Mouse (Mus musculus) cerebral cortex, adult 2 months (tissue): Measurements from ENCODE around the gene Pard3.

Experiments used
- WGBS: fragments of 180-500 bp; shearing (Covaris S2); methylation state at CpG from one replicate; pipeline ENCODE4 v1.1.7; 2018; 5-methylcytosine and 5-hydroxymethylcytosine counted together

Pard3 gene

DNA sequence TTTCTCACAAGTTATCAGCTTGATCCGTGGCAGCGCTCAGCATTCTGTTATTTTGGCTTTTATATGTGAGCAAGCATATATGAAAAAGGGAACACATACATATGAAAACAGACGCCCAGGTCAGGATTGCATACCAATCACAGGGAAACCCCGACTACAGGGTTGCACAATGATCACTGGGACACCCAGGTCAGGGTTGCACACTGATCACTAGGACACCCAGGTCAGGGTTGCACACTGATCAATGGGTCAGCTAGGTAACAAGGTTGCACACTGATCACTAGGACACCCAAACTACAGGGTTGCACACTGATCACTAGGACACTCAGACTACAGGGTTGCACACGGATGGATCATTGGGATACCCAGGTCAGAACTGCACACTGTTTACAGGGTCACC lies 228.6 kb downstream of the Pard3 start:
- 91% methylated on average over 5 of the region's 5 CpGs for WGBS

DNA sequence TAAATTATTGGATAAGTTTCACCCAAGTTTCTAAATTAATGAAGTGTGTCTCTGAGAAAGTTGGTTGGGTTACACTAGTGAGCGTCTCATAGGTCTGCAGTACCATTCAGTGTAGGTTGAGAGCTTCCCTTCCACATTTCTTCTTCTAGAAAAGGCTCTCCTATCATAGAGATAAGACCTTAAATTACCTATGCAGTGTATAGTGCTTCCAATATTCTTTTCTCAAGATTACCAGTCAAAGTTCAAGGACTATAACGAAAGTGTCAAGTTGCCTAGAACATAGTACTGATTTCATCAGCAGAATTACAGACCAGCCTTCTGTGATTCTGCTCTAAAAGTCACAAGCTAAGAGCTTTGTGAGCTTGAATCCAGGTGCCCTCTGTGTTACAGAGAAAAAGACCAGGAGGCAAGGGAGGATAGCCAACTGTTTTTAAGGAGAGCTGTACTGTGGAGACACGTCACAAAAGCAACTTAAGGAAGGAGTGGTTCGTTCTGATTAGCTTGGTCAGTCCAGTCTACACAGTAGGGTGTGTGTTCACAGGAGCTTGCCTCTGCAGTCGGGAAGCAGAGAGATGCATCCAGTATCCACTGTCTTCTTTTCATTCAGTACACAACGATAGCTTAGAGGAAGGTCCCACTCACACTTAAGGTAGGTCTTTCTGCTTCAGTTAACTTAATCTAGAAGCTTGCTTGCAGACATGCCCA lies 229.5 kb downstream of the Pard3 start:
- WGBS = 76% methylated on average over 6 of the region's 6 CpGs

DNA sequence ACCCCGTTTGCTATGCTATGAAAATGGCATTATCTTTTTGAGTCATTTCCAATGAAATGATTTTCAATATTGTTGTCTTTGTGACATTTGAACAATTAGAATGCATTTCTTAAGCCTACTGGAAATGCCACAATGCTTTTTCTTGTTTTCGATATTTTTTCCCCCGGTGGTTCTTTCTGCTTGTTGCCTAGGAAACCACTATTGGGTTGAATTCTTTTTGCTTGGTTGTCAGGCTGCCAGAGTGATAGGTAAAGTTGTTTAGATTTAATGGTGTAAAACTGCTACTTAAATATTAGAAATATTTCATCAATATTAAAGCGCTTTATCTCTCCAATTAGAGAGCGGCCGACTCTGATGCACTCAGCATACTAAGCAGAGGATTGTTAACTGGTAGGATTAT lies 230.4 kb downstream of the Pard3 start:
- WGBS = 80% methylated on average over 6 of the region's 6 CpGs

DNA sequence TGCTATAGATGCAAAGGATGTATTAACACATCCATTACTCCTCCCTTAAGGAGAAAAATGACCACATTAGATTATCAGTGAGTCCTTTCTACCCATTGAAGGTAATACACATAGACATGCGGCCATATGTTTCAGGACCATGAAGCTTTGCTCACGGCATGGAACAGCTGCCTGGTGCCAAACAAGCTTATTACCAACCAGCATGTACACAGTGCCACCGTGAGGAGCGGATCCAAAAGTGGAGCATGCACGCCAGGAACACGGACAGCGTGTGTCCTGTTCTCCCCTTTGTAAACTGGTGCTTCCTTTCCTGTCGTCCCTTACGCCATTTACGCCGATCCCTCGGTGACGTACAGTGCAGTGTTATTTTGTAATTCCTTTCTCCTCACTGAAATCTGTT lies 232.2 kb downstream of the Pard3 start:
- 93% methylated on average over 13 of the region's 13 CpGs for WGBS

DNA sequence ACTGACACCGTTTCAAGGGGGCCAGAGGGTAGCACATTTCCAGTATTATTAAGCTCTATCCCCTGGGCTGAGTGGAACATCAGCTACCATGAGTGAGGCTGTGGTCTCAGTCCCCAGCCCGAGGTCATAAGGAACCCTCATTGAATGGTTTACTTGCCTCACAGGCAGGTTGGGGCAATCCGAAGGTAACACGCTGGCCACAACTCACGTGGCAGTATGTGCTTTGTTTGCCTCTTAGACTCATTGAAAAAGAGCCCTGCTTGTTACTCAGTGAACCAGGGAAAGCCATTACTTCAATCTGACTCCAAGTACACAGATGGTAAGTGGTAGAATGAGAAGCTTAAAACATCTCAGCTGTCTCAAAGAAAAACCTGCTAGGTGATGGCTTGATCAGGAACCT lies 236.8 kb downstream of the Pard3 start:
- WGBS = 91% methylated on average over 5 of the region's 5 CpGs

DNA sequence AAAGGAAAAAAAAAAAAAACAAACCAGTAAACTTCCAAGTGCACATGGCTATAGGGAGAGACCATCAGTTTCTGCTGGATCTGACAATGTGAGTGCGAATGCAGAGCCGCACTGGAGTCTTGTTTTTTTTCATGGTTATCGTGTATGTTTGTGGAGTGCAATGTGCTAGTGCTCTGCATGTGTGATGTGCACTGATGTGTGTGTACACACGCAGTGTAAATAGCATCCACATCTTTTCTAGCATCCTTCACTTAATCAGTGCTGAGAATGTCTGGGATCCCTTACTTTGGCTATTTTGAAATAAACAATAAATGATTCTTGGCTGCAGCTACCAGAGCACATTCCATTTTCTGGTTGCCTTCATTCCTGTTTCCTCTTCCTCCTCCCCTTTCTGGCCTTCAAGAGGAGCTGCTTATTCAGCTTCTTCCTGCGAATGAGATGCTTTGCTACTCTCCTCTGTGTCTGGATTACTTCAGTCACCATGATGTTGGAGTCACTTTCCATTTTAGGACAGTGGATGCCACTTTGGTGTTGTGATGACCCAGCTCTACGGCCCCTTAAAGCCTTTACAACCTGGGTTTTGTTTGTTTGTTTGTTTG lies 239.3 kb downstream of the Pard3 start:
- WGBS = 78% methylated on average over 6 of the region's 6 CpGs

DNA sequence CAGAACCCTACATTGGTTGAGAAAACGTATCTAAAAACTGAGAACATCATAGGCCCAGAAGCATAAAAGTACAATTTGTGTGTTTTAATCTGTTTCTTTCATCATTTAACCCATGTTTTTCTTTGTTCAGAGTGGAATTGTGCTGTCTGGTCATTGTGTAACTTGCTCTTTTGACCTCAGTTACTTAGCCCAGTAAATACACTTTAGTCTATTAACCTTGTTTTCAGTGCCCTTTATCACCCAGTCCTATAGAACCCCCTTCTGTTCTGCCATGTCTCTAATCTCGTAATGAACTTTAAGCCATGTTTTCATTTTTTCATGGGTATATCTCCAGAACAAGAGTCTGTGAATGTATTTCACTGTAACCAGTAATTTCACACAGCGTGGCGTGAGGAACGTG lies 243.3 kb downstream of the Pard3 start:
- WGBS = 92% methylated on average over 5 of the region's 5 CpGs

DNA sequence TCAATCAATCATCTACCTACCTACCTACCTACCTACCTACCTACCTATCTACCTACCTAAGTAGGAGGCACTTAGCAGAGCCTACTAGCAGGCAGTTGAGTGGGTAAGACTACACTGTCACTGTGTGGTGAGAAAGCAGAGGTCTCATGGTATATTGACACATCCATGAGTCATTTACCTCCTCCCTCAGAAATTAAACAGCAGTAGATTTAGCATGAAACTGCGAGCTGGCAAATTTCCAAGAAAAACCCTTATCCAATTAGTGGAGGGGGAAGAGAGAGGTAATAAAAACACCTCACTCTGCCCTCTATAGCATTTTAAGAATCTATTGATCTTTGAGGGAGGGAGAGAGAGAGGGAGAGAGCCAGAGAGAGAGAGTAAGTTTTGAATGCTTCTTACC lies 245.7 kb downstream of the Pard3 start:
- WGBS = 67% methylated on average over 1 of the region's 1 CpGs

DNA sequence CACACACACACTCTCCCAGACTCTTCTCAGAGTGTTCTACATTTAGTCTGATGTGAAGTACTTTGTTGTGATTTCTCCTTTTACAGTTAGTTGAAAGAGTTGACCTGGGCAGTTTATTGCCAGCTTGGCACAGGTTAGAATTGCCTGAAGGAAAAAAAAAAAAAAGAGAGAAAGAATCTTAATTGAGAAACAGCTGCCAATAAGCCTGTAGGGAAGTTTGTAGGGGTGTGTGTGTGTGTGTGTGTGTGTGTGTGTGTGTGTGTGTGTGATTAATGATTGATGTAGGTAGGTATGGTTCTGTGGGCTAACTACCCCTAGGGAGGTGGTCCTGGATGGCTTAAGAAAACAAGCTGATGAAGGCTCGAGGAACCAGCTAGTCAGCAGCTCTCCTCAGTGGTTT lies 252.1 kb downstream of the Pard3 start:
- 68% methylated on average over 1 of the region's 1 CpGs for WGBS

DNA sequence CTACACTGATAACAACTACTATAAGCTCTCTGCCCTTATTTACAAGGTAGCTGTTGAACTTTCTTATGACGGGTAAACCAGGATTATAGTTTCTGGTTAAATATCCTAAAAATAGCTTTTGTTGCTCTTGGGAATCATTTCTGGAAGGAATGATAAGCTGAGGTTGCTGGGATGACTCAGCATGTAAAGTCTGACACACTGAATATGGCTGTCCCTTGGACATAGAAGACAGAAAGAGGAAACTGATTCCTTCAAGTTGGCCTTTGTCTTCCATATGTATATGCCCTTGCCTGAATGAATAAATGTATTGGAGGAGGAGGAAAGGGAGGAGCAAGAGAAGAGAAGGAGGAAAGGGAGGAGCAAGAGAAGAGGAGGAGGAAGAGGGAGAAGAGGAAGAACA lies 254.2 kb downstream of the Pard3 start:
- 66% methylated on average over 1 of the region's 1 CpGs for WGBS

DNA sequence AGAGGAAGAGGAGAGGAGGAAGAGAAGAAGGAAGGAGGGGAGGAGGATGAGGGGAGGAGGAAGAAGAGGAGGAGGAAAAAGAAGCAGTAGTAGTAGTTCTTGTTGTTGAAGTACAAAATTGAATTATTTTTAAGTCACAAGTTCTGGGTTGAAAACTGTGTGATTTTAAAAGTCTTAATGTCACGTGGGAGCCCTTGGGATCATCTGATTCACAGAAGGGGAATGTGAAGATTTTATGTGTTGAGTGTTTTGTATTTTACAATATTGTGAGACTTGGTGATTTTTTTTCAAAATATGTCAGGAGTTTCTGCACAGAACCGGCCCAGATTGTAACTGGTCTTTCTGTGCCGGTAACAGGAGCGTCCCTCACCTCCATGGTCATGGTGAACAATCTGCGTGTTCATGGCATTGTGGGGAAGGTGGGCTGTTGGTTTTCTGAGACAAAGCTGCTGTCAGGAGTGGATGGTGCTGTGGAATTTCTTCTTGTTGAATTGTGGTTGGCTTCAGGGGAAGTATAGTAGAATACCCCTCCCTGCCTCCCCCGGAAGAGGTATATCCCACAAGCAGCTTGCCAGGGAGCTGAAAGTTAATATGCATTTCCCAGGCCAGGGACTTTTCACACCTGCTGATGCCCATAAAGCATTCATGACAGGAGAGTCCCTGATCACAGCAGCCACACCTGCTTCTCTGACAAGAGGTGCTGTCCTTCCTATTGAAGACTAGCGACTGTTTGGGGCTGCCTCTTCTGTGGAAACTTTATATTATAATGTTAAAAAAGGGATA lies 254.9 kb downstream of the Pard3 start:
- WGBS = 89% methylated on average over 7 of the region's 7 CpGs

DNA sequence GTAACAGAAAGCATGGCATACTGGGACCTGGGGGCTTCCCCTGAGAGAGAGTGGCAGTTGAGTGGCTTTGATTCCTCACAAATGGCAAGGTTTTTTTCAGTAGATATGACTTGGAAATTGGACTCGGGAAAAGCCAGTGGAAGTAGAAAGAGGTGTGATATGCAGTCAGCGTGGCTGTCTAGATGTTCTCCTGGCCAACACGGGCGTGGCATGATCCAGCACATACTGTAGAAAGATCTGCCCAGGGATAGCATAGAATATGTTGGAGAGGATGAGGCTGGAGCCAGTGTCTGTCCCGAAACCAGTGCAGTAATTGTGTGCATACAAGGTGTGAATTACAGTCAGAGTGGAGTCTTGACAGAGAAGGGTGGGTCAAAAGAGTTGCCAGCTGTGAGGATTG lies 257.2 kb downstream of the Pard3 start:
- WGBS = 92% methylated on average over 5 of the region's 5 CpGs

DNA sequence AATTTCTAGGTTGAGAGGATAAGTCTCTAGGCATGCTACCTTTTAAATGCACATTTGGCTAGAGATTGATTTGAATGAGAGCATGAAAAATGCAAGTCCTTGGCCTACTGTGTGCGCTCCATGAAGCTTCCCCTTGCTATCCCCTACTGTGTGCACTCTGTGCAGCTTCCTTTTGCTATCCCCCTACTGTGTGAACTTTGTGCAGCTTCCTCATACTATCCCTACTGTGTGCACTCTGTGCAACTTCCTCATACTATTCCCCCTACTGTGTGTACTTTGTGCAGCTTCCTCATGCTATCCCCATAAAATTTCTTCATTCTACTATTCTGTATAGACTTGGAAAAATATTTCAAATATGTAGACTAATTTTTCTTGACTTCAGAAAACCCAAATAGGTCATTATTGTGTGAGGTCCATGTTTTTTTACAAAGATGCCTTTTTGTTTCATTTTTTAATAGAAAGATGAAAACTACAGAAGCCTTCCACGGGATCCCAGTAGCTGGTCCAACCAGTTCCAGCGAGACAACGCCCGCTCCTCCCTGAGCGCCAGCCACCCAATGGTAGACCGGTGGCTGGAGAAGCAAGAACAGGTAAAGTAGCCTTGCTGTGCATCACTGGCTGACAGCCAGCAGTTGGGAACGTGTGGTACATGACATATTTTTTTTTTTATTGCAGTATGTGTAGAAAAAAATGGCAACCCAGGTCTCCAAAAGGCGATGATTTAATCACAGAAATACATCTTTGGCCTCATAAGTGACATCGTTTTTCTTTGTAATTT lies 260.1 kb downstream of the Pard3 start:
- WGBS = 96% methylated on average over 10 of the region's 10 CpGs

DNA sequence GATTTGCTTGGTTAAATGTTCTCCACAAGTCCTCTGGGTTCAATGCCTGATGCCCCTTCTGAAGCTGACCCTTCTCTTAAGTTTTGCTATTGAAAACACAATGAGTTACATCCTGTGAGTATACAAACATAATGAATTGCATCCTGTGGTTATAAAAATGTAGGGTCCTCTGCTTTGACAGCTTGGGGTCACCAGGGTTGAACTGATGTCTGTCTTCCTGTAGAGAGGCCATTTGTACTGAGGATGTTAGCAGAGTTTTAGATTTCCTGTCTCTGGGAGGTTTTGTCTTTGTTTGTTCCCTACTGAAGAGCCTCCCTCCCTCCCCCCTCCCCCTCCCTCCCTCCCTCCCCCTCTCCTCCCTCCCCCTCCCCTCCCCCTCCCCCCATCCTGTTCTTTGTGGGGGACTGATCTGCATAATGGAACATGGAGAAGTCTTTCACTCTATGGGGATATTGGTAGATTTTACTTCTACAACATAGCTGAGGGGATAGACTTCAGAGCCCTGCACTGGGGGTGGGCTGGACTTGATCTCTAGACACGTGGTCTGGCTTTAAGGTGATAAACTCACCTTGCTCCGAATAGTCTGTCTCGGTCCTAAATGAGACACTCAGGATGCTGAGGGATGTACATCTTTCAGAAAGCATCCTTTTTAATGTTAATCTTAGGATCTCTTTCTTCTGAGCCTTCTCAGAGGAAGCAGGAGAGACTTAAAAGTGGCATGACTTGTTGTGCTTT lies 261.3 kb downstream of the Pard3 start:
- 68% methylated on average over 3 of the region's 3 CpGs for WGBS

DNA sequence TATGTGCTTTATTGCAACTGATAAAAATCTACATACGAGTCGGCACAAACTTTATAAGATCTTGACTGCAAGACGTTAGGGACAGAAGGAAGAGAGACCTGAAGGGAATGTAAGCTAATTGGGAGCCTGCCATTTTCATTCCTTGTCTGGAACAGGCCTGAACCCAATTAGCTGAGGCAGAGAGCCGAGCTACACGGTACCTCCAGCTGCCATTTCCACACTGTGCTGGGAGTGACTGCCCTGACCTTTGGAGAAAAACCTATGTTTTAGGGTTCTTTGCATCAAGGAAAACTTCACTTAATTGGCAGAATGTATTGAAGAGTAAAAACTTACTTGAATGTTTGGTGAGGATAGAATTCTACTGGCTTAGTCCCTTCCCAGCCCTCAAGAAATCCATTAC lies 262.1 kb downstream of the Pard3 start:
- WGBS = 75% methylated on average over 5 of the region's 5 CpGs

DNA sequence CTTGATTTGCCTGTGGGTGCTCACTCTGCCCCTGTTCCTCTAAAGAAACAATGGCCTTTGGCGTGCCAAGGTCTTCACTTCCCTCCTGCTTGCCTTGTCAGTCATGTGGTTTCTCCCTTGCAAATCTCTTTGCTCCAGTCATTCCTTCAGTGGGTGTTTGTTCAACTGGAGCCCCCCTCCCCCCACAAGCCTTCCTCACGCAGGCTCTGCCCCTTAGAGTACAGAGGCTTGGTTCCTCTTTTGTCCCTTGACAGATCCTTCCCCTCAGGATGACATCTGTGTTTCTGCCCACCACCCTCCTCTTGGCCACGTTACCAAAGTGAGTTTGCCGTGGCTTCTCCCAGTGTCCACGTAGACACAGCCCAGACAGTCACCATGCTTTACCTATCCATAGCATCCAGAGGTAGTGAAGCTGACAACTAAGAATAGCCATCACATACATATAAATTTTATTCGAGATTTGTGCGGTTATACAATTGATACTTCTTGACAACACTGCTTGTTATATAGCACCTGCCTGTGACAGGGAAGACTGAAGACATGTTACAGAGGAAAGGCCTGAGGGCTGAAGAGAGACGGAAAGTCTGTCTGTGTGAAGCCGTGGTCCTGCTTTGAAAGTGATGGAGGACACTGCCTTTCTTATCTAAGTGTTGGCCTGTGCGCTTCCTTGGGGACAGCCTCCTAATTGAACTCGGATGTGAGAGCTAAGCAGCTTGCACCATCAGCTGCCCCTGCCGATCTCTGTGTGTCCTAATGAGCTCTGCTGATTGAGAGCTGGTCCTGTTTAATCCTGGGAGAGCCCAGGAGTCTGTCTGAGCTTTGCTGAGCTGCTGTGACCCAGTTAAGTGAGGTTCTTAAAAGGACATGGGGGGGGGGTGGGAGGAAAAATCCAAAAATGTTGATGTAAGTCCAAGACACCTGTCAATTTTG lies 266.8 kb downstream of the Pard3 start:
- WGBS = 71% methylated on average over 12 of the region's 12 CpGs

DNA sequence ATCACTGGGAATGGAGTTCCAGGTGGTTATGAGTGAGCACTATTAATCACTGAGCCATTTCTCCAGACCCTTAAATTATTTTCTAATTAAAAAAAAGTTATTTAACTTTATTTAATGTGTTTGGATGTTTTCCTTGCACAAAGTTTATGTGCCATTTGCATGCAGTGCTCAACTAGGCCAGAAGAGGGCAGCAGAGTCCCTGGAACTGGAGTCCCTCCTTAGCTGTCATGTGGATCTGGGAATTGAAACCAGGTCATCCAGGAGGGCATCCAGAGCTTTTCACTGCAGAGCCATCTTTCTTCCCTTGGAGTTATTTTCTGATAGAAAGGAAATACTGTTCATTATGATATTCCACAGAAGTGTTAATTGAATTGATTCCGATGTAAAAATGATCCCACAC lies 268.1 kb downstream of the Pard3 start:
- WGBS = 100% methylated on average over 1 of the region's 1 CpGs

DNA sequence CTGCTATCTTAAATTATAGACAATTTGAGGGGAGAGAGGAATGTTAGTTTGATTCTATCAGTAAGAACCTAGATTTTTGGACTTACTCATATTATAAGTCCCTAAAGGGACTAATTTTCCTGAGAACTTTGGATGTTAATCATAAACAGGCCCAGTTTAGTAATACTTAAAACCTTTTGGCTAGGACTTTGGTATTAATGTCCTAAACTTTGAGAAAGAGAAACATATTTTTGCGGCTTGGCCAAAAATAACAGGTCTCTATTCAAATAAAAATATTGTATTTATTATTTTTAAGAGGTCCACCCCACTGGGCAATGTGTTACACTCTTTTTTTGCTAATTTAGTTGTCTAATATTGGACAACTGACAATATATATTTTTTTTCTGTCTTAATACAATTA lies 271.5 kb downstream of the Pard3 start:
- 88% methylated on average over 1 of the region's 1 CpGs for WGBS

DNA sequence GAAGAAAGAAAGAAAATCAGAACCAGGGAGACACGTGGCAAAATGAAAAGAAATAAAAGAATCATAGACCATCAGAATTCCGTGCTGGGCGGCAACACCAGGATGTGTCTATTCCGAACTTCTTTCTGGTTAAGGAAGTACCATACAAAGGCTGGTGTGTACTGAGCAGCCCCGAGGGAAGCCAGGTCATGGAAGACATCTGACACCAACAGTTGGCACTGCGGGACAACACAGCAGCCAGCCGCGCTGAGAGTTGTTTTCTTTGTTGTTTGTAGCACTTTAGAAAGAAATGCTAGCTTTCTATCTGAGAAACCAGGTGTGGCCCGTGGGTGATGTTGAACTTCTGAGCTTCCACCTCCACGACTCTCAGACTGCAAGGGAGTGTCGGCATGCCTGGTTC lies 274.5 kb downstream of the Pard3 start:
- WGBS = 67% methylated on average over 11 of the region's 11 CpGs

DNA sequence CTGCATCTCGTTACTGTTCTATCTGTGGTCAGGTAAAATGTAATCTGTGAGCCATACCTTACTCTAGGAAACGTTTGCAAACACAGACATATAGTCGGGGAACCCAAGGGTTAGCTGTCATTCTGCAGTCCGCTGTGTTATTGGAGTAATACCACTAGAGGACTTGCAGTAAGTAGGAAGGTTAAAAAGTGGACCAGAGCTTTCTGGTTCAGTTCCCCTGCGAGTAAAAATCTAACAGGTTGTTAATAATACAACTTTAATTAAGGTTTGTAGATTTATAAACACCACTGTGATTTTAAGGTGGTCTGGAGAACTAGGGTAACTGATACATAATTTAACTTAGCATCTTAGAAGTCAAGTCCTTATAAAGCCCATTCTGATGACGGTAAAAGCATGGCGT lies 277.4 kb downstream of the Pard3 start:
- WGBS = 94% methylated on average over 7 of the region's 7 CpGs

DNA sequence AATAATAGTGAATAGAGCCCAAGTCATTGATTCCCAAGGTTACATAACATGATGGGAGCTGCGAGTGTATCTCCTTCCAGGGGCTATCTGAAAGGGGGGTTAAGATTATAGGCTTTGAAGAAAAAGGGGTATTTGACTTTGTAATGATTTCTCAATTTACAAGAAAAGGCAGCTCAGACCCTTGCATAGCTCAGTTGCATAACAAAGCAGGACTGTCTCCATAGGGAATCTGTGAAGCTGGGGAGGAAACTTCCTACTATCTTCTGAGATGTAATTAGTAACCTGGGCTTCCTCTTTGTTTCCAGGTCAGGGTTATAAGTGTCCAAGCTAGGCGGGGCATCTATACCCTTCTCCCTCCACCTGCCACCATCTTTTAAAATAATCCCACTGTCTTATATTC lies 279.4 kb downstream of the Pard3 start:
- WGBS = 96% methylated on average over 2 of the region's 2 CpGs
